Mouse (Mus musculus): Measurements from ENCODE around the gene Cers6. TPM values are rescaled to one million over a fixed set of nuclear protein-coding genes. Genes with fewer than 3 reads are reported as not detected.
A peak's percentile ranks its signal among the peaks of the same experiment; 100 is the strongest.

The Cers6 gene
- polyA plus RNA-seq, 1 experiment from 2014 or later = 80.1 TPM

GRCm38 (mm10) chr2:68960060-68960459 lies 98.8 kb downstream of the Cers6 start:
- ATAC-seq (ENCODE audit: low FRiP score) = no peak
- 0 out of 2 replicates have a peak, but pooled peaks cover 10% of the 10 kb centered on the region for H3K4me1 ChIP-seq (replicated peaks; ENCODE audit: control insufficient read depth, insufficient read depth, low read length)
- H3K36me3 ChIP-seq (replicated peaks; ENCODE audit: control insufficient read depth, insufficient read depth) = no peaks in the 10 kb centered on the region
- H3K4me2 ChIP-seq (replicated peaks) = no peak overlapping the region
- no peak overlapping the region for H3K27ac ChIP-seq
- no peaks in the 10 kb centered on the region for H3K9me3 ChIP-seq (ENCODE audit: control insufficient read depth, low read length)
- H3K27me3 ChIP-seq (ENCODE audit: control insufficient read depth, insufficient read depth, low read length) = no peaks in the 10 kb centered on the region
- DNase-seq (ENCODE audit: low spot score) = no peak
- WGBS = 85% methylated on average over 5 of the region's 5 CpGs
- H3K9ac ChIP-seq = no peak overlapping the region
- H3K4me3 ChIP-seq (replicated peaks; ENCODE audit: low read length) = no peak overlapping the region

- Histone ChIP-seq H3K36me3 (replicated peaks; ENCODE audit: control insufficient read depth, insufficient read depth) (no peaks in the 10 kb centered on the region), H3K9me3 (ENCODE audit: control insufficient read depth, low read length) (no peaks in the 10 kb centered on the region), H3K4me3 (replicated peaks; ENCODE audit: low read length) (no peak overlapping the region), H3K4me2 (replicated peaks) (no peak overlapping the region), H3K27me3 (ENCODE audit: control insufficient read depth, insufficient read depth, low read length) (no peaks in the 10 kb centered on the region), H3K4me1 (replicated peaks; ENCODE audit: control insufficient read depth, insufficient read depth, low read length) (0 out of 2 replicates have a peak, but pooled peaks cover 10% of the 10 kb centered on the region), H3K9ac (no peak overlapping the region), H3K27ac (no peak overlapping the region)
- DNase-seq (ENCODE audit: low spot score) (no peak), ATAC-seq (ENCODE audit: low FRiP score) (no peak)
- 94% methylated on average over 10 of the region's 10 CpGs for WGBS
Observed at GRCm38 (mm10) chr2:68960620-68961019, 99.4 kb downstream of the Cers6 start.

GRCm38 (mm10) chr2:68966360-68966759 lies 105.1 kb downstream of the Cers6 start:
- 0 out of 2 replicates have a peak overlapping the region, but pooled peaks have one; percentile 49 for H3K27ac ChIP-seq

GRCm38 (mm10) chr2:68968028-68968427 lies 106.8 kb downstream of the Cers6 start:
- no peak for ATAC-seq (ENCODE audit: low FRiP score)
- Histone ChIP-seq H3K4me2 (replicated peaks) (no peak overlapping the region), H3K27ac (no peak overlapping the region), H3K9ac (no peak overlapping the region), H3K27me3 (ENCODE audit: control insufficient read depth, insufficient read depth, low read length) (no peaks in the 10 kb centered on the region), H3K4me3 (replicated peaks; ENCODE audit: low read length) (no peak overlapping the region), H3K4me1 (replicated peaks; ENCODE audit: control insufficient read depth, insufficient read depth, low read length) (0 out of 2 replicates have a peak, but pooled peaks cover 5% of the 10 kb centered on the region), H3K36me3 (replicated peaks; ENCODE audit: control insufficient read depth, insufficient read depth) (no peaks in the 10 kb centered on the region), H3K9me3 (ENCODE audit: control insufficient read depth, low read length) (peaks cover 10% of the 10 kb centered on the region; the same call in 1 of the 2 replicates)
- DNase-seq (ENCODE audit: low spot score) = no peak
- WGBS = 86% methylated on average over 8 of the region's 8 CpGs

More at GRCm38 (mm10) chr2:68966360-68966759, 105.1 kb downstream of the Cers6 start:
- WGBS = 80% methylated on average over 1 of the region's 1 CpGs
- H3K4me1 ChIP-seq (replicated peaks; ENCODE audit: control insufficient read depth, insufficient read depth, low read length) = 0 out of 2 replicates have a peak, but pooled peaks cover 5% of the 10 kb centered on the region
- ATAC-seq (ENCODE audit: low FRiP score) (no peak), DNase-seq (ENCODE audit: low spot score) (no peak)
- peaks cover 10% of the 10 kb centered on the region; the same call in 1 of the 2 replicates for H3K9me3 ChIP-seq (ENCODE audit: control insufficient read depth, low read length)
- H3K36me3 ChIP-seq (replicated peaks; ENCODE audit: control insufficient read depth, insufficient read depth) = no peaks in the 10 kb centered on the region
- no peak overlapping the region for H3K9ac ChIP-seq
- H3K4me2 ChIP-seq (replicated peaks) = no peak overlapping the region
- no peak overlapping the region for H3K4me3 ChIP-seq (replicated peaks; ENCODE audit: low read length)
- H3K27me3 ChIP-seq (ENCODE audit: control insufficient read depth, insufficient read depth, low read length) = no peaks in the 10 kb centered on the region

- H3K27ac ChIP-seq = no peak overlapping the region
- ATAC-seq (ENCODE audit: low FRiP score) (no peak), DNase-seq (ENCODE audit: low spot score) (no peak)
- WGBS = 94% methylated on average over 5 of the region's 5 CpGs
- no peaks in the 10 kb centered on the region for H3K27me3 ChIP-seq (ENCODE audit: control insufficient read depth, insufficient read depth, low read length)
- no peak overlapping the region for H3K9ac ChIP-seq
- H3K4me2 ChIP-seq (replicated peaks) = no peak overlapping the region
- no peaks in the 10 kb centered on the region for H3K36me3 ChIP-seq (replicated peaks; ENCODE audit: control insufficient read depth, insufficient read depth)
- H3K4me1 ChIP-seq (replicated peaks; ENCODE audit: control insufficient read depth, insufficient read depth, low read length) = no peaks in the 10 kb centered on the region
- peaks cover 10% of the 10 kb centered on the region; the same call in 1 of the 2 replicates for H3K9me3 ChIP-seq (ENCODE audit: control insufficient read depth, low read length)
- H3K4me3 ChIP-seq (replicated peaks; ENCODE audit: low read length) = no peak overlapping the region
Observed at GRCm38 (mm10) chr2:68971840-68972239, 110.6 kb downstream of the Cers6 start.

GRCm38 (mm10) chr2:68973753-68974152 lies 112.5 kb downstream of the Cers6 start:
- Histone ChIP-seq H3K9me3 (ENCODE audit: control insufficient read depth, low read length) (peaks cover 10% of the 10 kb centered on the region; the same call in 1 of the 2 replicates), H3K9ac (no peak overlapping the region), H3K27ac (no peak overlapping the region), H3K27me3 (ENCODE audit: control insufficient read depth, insufficient read depth, low read length) (no peaks in the 10 kb centered on the region), H3K4me2 (replicated peaks) (no peak overlapping the region), H3K36me3 (replicated peaks; ENCODE audit: control insufficient read depth, insufficient read depth) (no peaks in the 10 kb centered on the region), H3K4me1 (replicated peaks; ENCODE audit: control insufficient read depth, insufficient read depth, low read length) (no peaks in the 10 kb centered on the region), H3K4me3 (replicated peaks; ENCODE audit: low read length) (no peak overlapping the region)
- no peak for ATAC-seq (ENCODE audit: low FRiP score)
- no peak for DNase-seq (ENCODE audit: low spot score)
- WGBS = 88% methylated on average over 2 of the region's 2 CpGs

GRCm38 (mm10) chr2:68975286-68975685 lies 114.0 kb downstream of the Cers6 start:
- Histone ChIP-seq H3K4me3 (replicated peaks; ENCODE audit: low read length) (no peak overlapping the region), H3K27ac (no peak overlapping the region), H3K9me3 (ENCODE audit: control insufficient read depth, low read length) (peaks cover 4% of the 10 kb centered on the region; the same call in 1 of the 2 replicates), H3K4me1 (replicated peaks; ENCODE audit: control insufficient read depth, insufficient read depth, low read length) (no peaks in the 10 kb centered on the region), H3K27me3 (ENCODE audit: control insufficient read depth, insufficient read depth, low read length) (no peaks in the 10 kb centered on the region), H3K9ac (no peak overlapping the region), H3K4me2 (replicated peaks) (no peak overlapping the region), H3K36me3 (replicated peaks; ENCODE audit: control insufficient read depth, insufficient read depth) (no peaks in the 10 kb centered on the region)
- WGBS = 83% methylated on average over 6 of the region's 6 CpGs
- ATAC-seq (ENCODE audit: low FRiP score) = no peak
- DNase-seq (ENCODE audit: low spot score) = no peak

- Histone ChIP-seq H3K4me1 (replicated peaks; ENCODE audit: control insufficient read depth, insufficient read depth, low read length) (no peaks in the 10 kb centered on the region), H3K4me3 (replicated peaks; ENCODE audit: low read length) (no peak overlapping the region), H3K27ac (no peak overlapping the region), H3K9me3 (ENCODE audit: control insufficient read depth, low read length) (no peaks in the 10 kb centered on the region), H3K36me3 (replicated peaks; ENCODE audit: control insufficient read depth, insufficient read depth) (no peaks in the 10 kb centered on the region), H3K27me3 (ENCODE audit: control insufficient read depth, insufficient read depth, low read length) (no peaks in the 10 kb centered on the region), H3K9ac (no peak overlapping the region), H3K4me2 (replicated peaks) (no peak overlapping the region)
- no peak for DNase-seq (ENCODE audit: low spot score)
- 93% methylated on average over 6 of the region's 6 CpGs for WGBS
- no peak for ATAC-seq (ENCODE audit: low FRiP score)
Observed at GRCm38 (mm10) chr2:68975780-68976179, 114.5 kb downstream of the Cers6 start.

DNA sequence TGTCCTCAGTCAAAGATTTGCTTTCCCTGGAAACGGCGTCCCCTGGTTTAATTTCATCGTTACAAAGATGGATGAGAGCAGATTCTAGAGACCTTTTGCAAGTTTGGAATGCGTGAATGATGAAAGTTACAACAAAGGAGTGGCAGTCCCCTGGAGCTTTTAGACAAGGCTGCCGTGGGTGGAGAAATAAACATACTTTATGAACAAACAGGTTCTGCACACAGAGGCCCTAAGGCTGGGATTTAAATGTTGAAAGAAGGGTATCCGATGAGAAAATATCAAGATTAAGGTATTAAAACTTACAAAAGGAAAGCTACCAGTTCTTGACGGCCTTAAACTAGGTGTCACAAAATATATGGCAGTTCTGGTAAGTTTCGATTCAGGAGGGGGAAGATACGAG lies 117.0 kb downstream of the Cers6 start:
- Histone ChIP-seq H3K9me3 (ENCODE audit: control insufficient read depth, low read length) (no peaks in the 10 kb centered on the region), H3K36me3 (replicated peaks; ENCODE audit: control insufficient read depth, insufficient read depth) (no peaks in the 10 kb centered on the region), H3K4me1 (replicated peaks; ENCODE audit: control insufficient read depth, insufficient read depth, low read length) (peaks cover 15% of the 10 kb centered on the region), H3K27ac (no peak overlapping the region), H3K4me3 (replicated peaks; ENCODE audit: low read length) (no peak overlapping the region), H3K4me2 (replicated peaks) (no peak overlapping the region), H3K9ac (no peak overlapping the region), H3K27me3 (ENCODE audit: control insufficient read depth, insufficient read depth, low read length) (no peaks in the 10 kb centered on the region)
- no peak for ATAC-seq (ENCODE audit: low FRiP score)
- no peak for DNase-seq (ENCODE audit: low spot score)
- WGBS = 50% methylated on average over 9 of the region's 9 CpGs

All from hindbrain, embryonic 14.5 days (tissue).